Mouse (Mus musculus) erythroblast, embryonic 14.5 days (primary cell): Measurements from ENCODE around the gene Zfp1. TPM values are rescaled to one million over a fixed set of nuclear protein-coding genes. Genes with fewer than 3 reads are reported as not detected.

ENCODE experiments used
- H3K27me3 ChIP-seq: 2 replicates; pipeline ENCODE4 v1.6.1; 2012; ENCODE audit warnings: inconsistent platforms; ENCODE audit not compliant: control insufficient read depth
- H3K36me3 ChIP-seq: 2 replicates; pipeline ENCODE4 v1.6.1; 2012; ENCODE audit warnings: mild to moderate bottlenecking, inconsistent platforms; ENCODE audit not compliant: control insufficient read depth
- H3K4me1 ChIP-seq: 2 replicates; pipeline ENCODE4 v1.6.1; 2012; ENCODE audit warnings: inconsistent platforms; ENCODE audit not compliant: control insufficient read depth
- H3K4me3 ChIP-seq: replicated peaks from 2 replicates; pipeline ENCODE3; 2012; ENCODE audit warnings: moderate library complexity, mild to moderate bottlenecking, inconsistent platforms
- H3K9me3 ChIP-seq: 2 replicates; pipeline ENCODE4 v1.6.1; 2012; ENCODE audit warnings: low read length, inconsistent platforms, mixed read lengths; ENCODE audit not compliant: control insufficient read depth
- GATA1 ChIP-seq: IDR thresholded peaks from 2 replicates; pipeline ENCODE4 v1.6.1; 2012; ENCODE audit warnings: low read length, inconsistent platforms, mixed read lengths
- TAL1 ChIP-seq: IDR thresholded peaks from 3 replicates; pipeline ENCODE4 v1.6.1; 2012; ENCODE audit warnings: low read length, inconsistent platforms, mixed read lengths
- polyA plus RNA-seq: library from polyadenylated mRNA; stranded (reverse); fragments of >175 nt; gene quantifications from 2 replicates; pipeline ENCODE4 v1.2.3, GENCODE M21; 2012

Gene Zfp1
- polyA plus RNA-seq, 1 experiment, result 0.17 TPM

- no peaks in the 10 kb centered on the region for H3K27me3 ChIP-seq
- no peak for TF ChIP-seq GATA1
- TF ChIP-seq TAL1, result no peak
- no peaks in the 10 kb centered on the region for H3K36me3 ChIP-seq
- no peak overlapping the region for H3K4me3 ChIP-seq
- no peaks in the 10 kb centered on the region for H3K9me3 ChIP-seq
- peaks cover 18% of the 10 kb centered on the region for H3K4me1 ChIP-seq
Observed at GRCm38 (mm10) chr8:111648834-111649233, 5.6 kb downstream of the Zfp1 start.

- no peak overlapping the region for H3K4me3 ChIP-seq
- TF ChIP-seq TAL1, result no peak
- no peak for TF ChIP-seq GATA1
- H3K27me3 ChIP-seq, result no peaks in the 10 kb centered on the region
- H3K9me3 ChIP-seq, result no peaks in the 10 kb centered on the region
- peaks cover 9% of the 10 kb centered on the region for H3K4me1 ChIP-seq
- no peaks in the 10 kb centered on the region for H3K36me3 ChIP-seq
Observed at GRCm38 (mm10) chr8:111650651-111651050, 7.5 kb downstream of the Zfp1 start.

GRCm38 (mm10) chr8:111653524-111653923 is 10.3 kb downstream of the Zfp1 start:
- Histone ChIP-seq H3K4me1 (peaks cover 5% of the 10 kb centered on the region), H3K4me3 (no peak overlapping the region), H3K9me3 (no peaks in the 10 kb centered on the region), H3K27me3 (no peaks in the 10 kb centered on the region), H3K36me3 (no peaks in the 10 kb centered on the region)
- TF ChIP-seq TAL1 (no peak), GATA1 (no peak)

- TF ChIP-seq TAL1 (no peak), GATA1 (no peak)
- Histone ChIP-seq H3K36me3 (peaks cover 10% of the 10 kb centered on the region), H3K27me3 (no peaks in the 10 kb centered on the region), H3K9me3 (no peaks in the 10 kb centered on the region), H3K4me3 (no peak overlapping the region), H3K4me1 (no peaks in the 10 kb centered on the region)
Observed at GRCm38 (mm10) chr8:111657312-111657854, 14.2 kb downstream of the Zfp1 start.

- no peaks in the 10 kb centered on the region for H3K27me3 ChIP-seq
- H3K9me3 ChIP-seq, result no peaks in the 10 kb centered on the region
- TF ChIP-seq TAL1 (no peak), GATA1 (no peak)
Observed at GRCm38 (mm10) chr8:111658819-111659423, 15.7 kb downstream of the Zfp1 start.

GRCm38 (mm10) chr8:111662473-111662872 is 19.3 kb downstream of the Zfp1 start:
- no peaks in the 10 kb centered on the region for H3K9me3 ChIP-seq
- TF ChIP-seq GATA1, result no peak
- no peak for TF ChIP-seq TAL1
- H3K4me3 ChIP-seq, result no peak overlapping the region
- no peaks in the 10 kb centered on the region for H3K4me1 ChIP-seq
- H3K36me3 ChIP-seq, result peaks cover 10% of the 10 kb centered on the region
- H3K27me3 ChIP-seq, result no peaks in the 10 kb centered on the region

More at GRCm38 (mm10) chr8:111658819-111659423, 15.7 kb downstream of the Zfp1 start:
- Histone ChIP-seq H3K4me1 (no peaks in the 10 kb centered on the region), H3K4me3 (no peak overlapping the region), H3K36me3 (peaks cover 10% of the 10 kb centered on the region)

- no peaks in the 10 kb centered on the region for H3K27me3 ChIP-seq
- TF ChIP-seq GATA1 (no peak), TAL1 (no peak)
- no peak overlapping the region for H3K4me3 ChIP-seq
- H3K4me1 ChIP-seq, result no peaks in the 10 kb centered on the region
- peaks cover 23% of the 10 kb centered on the region for H3K36me3 ChIP-seq
- H3K9me3 ChIP-seq, result peaks cover 2% of the 10 kb centered on the region; the same call in 1 of the 2 replicates
Observed at GRCm38 (mm10) chr8:111666751-111667150, 23.6 kb downstream of the Zfp1 start.

GRCm38 (mm10) chr8:111676237-111676636 is 33.0 kb downstream of the Zfp1 start:
- H3K27me3 ChIP-seq, result peaks cover 17% of the 10 kb centered on the region
- peaks cover 3% of the 10 kb centered on the region for H3K36me3 ChIP-seq
- TF ChIP-seq GATA1 (no peak), TAL1 (no peak)
- no peaks in the 10 kb centered on the region for H3K4me1 ChIP-seq
- peaks cover 9% of the 10 kb centered on the region for H3K9me3 ChIP-seq
- H3K4me3 ChIP-seq, result no peak overlapping the region

GRCm38 (mm10) chr8:111678111-111678510 is 34.9 kb downstream of the Zfp1 start:
- TF ChIP-seq TAL1 (no peak), GATA1 (no peak)
- H3K27me3 ChIP-seq, result peaks cover 23% of the 10 kb centered on the region

More at GRCm38 (mm10) chr8:111678111-111678510, 34.9 kb downstream of the Zfp1 start:
- Histone ChIP-seq H3K4me1 (no peaks in the 10 kb centered on the region), H3K36me3 (no peaks in the 10 kb centered on the region), H3K4me3 (no peak overlapping the region), H3K9me3 (peaks cover 9% of the 10 kb centered on the region)
